In the genomic region with DNA sequence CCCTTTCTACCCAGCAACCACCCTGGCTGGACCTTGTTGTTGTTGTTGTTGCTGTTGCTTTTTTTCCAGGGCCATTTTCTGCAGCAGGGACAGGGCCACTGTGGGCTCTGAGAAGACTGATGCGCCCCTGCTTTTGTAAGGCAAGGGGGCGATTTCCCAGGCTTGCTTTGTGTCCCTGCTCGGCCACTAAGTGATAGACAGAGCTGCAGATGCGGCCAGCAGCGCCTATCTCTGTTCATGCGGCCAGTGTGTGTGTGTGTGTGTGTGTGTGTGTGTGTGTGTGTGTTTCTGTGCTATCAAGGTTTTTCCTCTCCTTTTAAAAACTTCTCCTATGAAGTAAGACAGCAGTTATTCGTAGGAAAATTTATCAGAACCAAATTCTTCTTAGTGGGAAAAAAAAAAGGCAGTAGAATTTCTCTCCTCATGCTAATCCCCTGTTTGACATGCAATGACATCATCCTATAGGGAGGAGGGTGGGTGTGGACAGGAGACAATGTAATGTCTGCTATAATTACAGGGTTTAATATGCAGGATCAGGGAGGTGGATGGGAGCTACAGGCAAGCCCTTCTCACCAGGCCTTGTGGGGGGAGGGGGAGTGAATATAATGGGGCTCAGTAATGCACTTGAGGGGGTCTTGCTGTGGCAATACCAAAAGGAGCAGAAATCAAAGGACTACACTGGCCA, we compare ENCODE assay signal across 12 mouse cellular contexts. TPM values are rescaled to one million over a fixed set of nuclear protein-coding genes. Genes with fewer than 3 reads are reported as not detected.
DNase-seq lines count a peak whose midpoint lies in the region; ATAC-seq and TF ChIP-seq lines count a peak whose summit lies in the region.
"Had no signal": no experiment of that assay in that cellular context is flagged by ENCODE, and none has a peak within 500 bp of the region (broad histone marks: within the 10 kb centered on the region; RNA-seq: fewer than 3 reads in every experiment).

No protein-coding gene starts in this region.

- H3K27ac ChIP-seq in layer of hippocampus, adult 2 months, result 0 out of 2 replicates have a peak overlapping the region, but pooled peaks have one; percentile 53
- H3K27ac ChIP-seq in forebrain, embryonic 16.5 days (ENCODE audit: low read length), result peak overlapping the region; percentile 45; the same call in 1 of the 2 replicates
- H3K27ac ChIP-seq in midbrain, embryonic 14.5 days (replicated peaks; ENCODE audit: low read depth, low read length), result peak overlapping the region; percentile 75
- H3K27ac ChIP-seq in stomach, postnatal 0 days (replicated peaks), result no peak overlapping the region
- H3K27ac ChIP-seq: macrophage had no signal

- H3K27me3 ChIP-seq in forebrain, embryonic 16.5 days (replicated peaks; ENCODE audit: control insufficient read depth, insufficient read depth, low read length), result no peaks in the 10 kb centered on the region
- H3K27me3 ChIP-seq in midbrain, embryonic 14.5 days (ENCODE audit: control insufficient read depth, insufficient read depth, low read length), result no peaks in the 10 kb centered on the region
- no peaks in the 10 kb centered on the region for H3K27me3 ChIP-seq in stomach, postnatal 0 days (ENCODE audit: control insufficient read depth, insufficient read depth, low read length)

- H3K4me1 ChIP-seq in forebrain, embryonic 16.5 days (replicated peaks; ENCODE audit: control insufficient read depth, insufficient read depth, low read length), result peaks cover 40% of the 10 kb centered on the region
- peaks cover 37% of the 10 kb centered on the region for H3K4me1 ChIP-seq in midbrain, embryonic 14.5 days (ENCODE audit: control insufficient read depth, insufficient read depth, low read length)
- H3K4me1 ChIP-seq in stomach, postnatal 0 days (replicated peaks; ENCODE audit: control insufficient read depth, insufficient read depth), result no peaks in the 10 kb centered on the region

- TF ChIP-seq CTCF in layer of hippocampus, adult 2 months (conservative IDR thresholded peaks at IDR 0.05), result no peak
- no peak for TF ChIP-seq CTCF in stomach, postnatal 0 days (IDR thresholded peaks at IDR 0.05; ENCODE audit: low read depth)

- H3K9ac ChIP-seq in forebrain, embryonic 16.5 days (replicated peaks; ENCODE audit: low read depth, low read length), result no peak overlapping the region; the same call in 1 of the 2 replicates
- no peak overlapping the region; the same call in 1 of the 2 replicates for H3K9ac ChIP-seq in midbrain, embryonic 14.5 days (replicated peaks; ENCODE audit: low read length)
- H3K9ac ChIP-seq in stomach, postnatal 0 days (ENCODE audit: low read length), result no peak overlapping the region

- no peak overlapping the region for H3K4me3 ChIP-seq in layer of hippocampus, adult 2 months
- no peak overlapping the region for H3K4me3 ChIP-seq in forebrain, embryonic 16.5 days (replicated peaks; ENCODE audit: low read length)
- no peak overlapping the region for H3K4me3 ChIP-seq in midbrain, embryonic 14.5 days (replicated peaks; ENCODE audit: low read depth, low read length)
- no peak overlapping the region for H3K4me3 ChIP-seq in stomach, postnatal 0 days (ENCODE audit: low read depth, low read length)

- WGBS in forebrain, embryonic 16.5 days, result 11% methylated on average over 7 of the region's 7 CpGs
- 4% methylated on average over 7 of the region's 7 CpGs for WGBS in midbrain, embryonic 14.5 days
- WGBS in stomach, postnatal 0 days, result 41% methylated on average over 7 of the region's 7 CpGs

- H3K36me3 ChIP-seq in forebrain, embryonic 16.5 days (ENCODE audit: control insufficient read depth, insufficient read depth), result 0 out of 2 replicates have a peak, but pooled peaks cover 2% of the 10 kb centered on the region
- H3K36me3 ChIP-seq in midbrain, embryonic 14.5 days (ENCODE audit: control insufficient read depth, insufficient read depth, low read length), result peaks cover 30% of the 10 kb centered on the region
- no peaks in the 10 kb centered on the region for H3K36me3 ChIP-seq in stomach, postnatal 0 days (ENCODE audit: control insufficient read depth, insufficient read depth, low read length)

- no peak for DNase-seq in layer of hippocampus, adult 2 months (ENCODE audit: low spot score in 2 of 2)
- DNase-seq in layer of hippocampus, postnatal 14 days (ENCODE audit: low spot score in 2 of 2), result no peak
- DNase-seq in midbrain, embryonic 14.5 days, result peak; percentile 71
- no peak for DNase-seq in stomach, postnatal 0 days (ENCODE audit: low spot score)
- no peak for DNase-seq in B cell, adult 2 months
- DNase-seq in left cerebral cortex, adult 8-10 months (ENCODE audit: low spot score in 2 of 2), result no peak
- DNase-seq: cerebellum, adult 8-10 months; kidney, postnatal 4 days had no signal

- peak overlapping the region; percentile 22; the same call in 1 of the 2 replicates for H3K4me2 ChIP-seq in forebrain, embryonic 16.5 days (ENCODE audit: low read length)
- H3K4me2 ChIP-seq in midbrain, embryonic 14.5 days (ENCODE audit: low read length), result peak overlapping the region; percentile 33
- no peak overlapping the region for H3K4me2 ChIP-seq in stomach, postnatal 0 days (replicated peaks; ENCODE audit: low read depth)

- peak; percentile 75 for ATAC-seq in forebrain, embryonic 16.5 days
- ATAC-seq in midbrain, embryonic 14.5 days (ENCODE audit: low FRiP score, low TSS enrichment), result peak; percentile 79
- ATAC-seq in stomach, postnatal 0 days (ENCODE audit: low FRiP score, low TSS enrichment), result 0 out of 2 replicates have a peak, but pooled peaks have one; percentile 45
- no peak for ATAC-seq in megakaryocyte-erythroid progenitor cell, adult 5-6 weeks (replicated peaks; ENCODE audit: low FRiP score, low TSS enrichment, poor library complexity, severe bottlenecking)
- ATAC-seq: CD4-positive, CD25-positive, alpha-beta regulatory T cell, adult 4 months had no signal

- no peak for TF ChIP-seq EP300 in stomach, postnatal 0 days (optimal IDR thresholded peaks at IDR 0.05)

- H3K9me3 ChIP-seq in forebrain, embryonic 16.5 days (ENCODE audit: control insufficient read depth, low read length), result no peaks in the 10 kb centered on the region
- H3K9me3 ChIP-seq in midbrain, embryonic 14.5 days (ENCODE audit: control insufficient read depth, low read length), result no peaks in the 10 kb centered on the region
- H3K9me3 ChIP-seq in stomach, postnatal 0 days (ENCODE audit: control insufficient read depth, low read length), result no peaks in the 10 kb centered on the region

RNA-seq across cellular contexts. Expression of gene Map1b, which starts 23.6 kb away (rescaled TPM):
- total RNA-seq in layer of hippocampus, adult 2 months (2021), result 100 to 1,000 TPM; 709 to 737 TPM
- 100 to 1,000 TPM; 795 to 818 TPM for total RNA-seq in layer of hippocampus, postnatal 14 days (2021)
- polyA plus RNA-seq in forebrain, embryonic 16.5 days (2015; fragmentation: Nextera tagmentation; extraction: Ambion mirVana), result 1,972 and 2,055 TPM in 2 replicates
- polyA plus RNA-seq in midbrain, embryonic 14.5 days (2014; fragmentation: Nextera tagmentation; extraction: Ambion mirVana), result 2,111 and 2,470 TPM in 2 replicates
- polyA plus RNA-seq in stomach, postnatal 0 days (2015; fragmentation: Nextera tagmentation; extraction: Ambion mirVana), result 54.1 and 63.8 TPM in 2 replicates
- total RNA-seq in megakaryocyte-erythroid progenitor cell, adult 5-6 weeks (2014; fragmentation: Nextera tagmentation), result 0.12 TPM in 1 of 2 replicates, not detected in the other
- total RNA-seq in megakaryocyte-erythroid progenitor cell, adult 5-6 weeks (2017), result not detected in 2 replicates
- 100 to 1,000 TPM; 564 to 711 (median 629) TPM for total RNA-seq in left cerebral cortex, adult 8-10 months (2022)

Comparison
In these comparisons a context has a peak if more than half of its experiments do, and no peak if none do; other contexts are left out.
1. RNA of gene Map1b, which starts 23.6 kb away (total RNA-seq): 795 to 818 TPM in layer of hippocampus, postnatal 14 days, 709 to 737 TPM in layer of hippocampus, adult 2 months and 564 to 711 TPM in left cerebral cortex, adult 8-10 months; 0.12 TPM in megakaryocyte-erythroid progenitor cell, adult 5-6 weeks; every median in the first group is over 100 times any median in the second.